Mouse (Mus musculus): ENCODE data around the gene Fto.
A peak's percentile ranks its signal among the peaks of the same experiment; 100 is the strongest.

The Fto gene

GRCm38 (mm10) chr8:91448667-91449329 is 135.5 kb downstream of the Fto start:
- DNase-seq (ENCODE audit: low spot score in 2 of 2), result no peak

GRCm38 (mm10) chr8:91454926-91455325 is 141.6 kb downstream of the Fto start:
- no peak for DNase-seq (ENCODE audit: low spot score in 2 of 2)

- no peak for DNase-seq (ENCODE audit: low spot score in 2 of 2)
Measured at GRCm38 (mm10) chr8:91455591-91455990, 142.3 kb downstream of the Fto start.

- DNase-seq (ENCODE audit: low spot score in 2 of 2), result no peak
Measured at GRCm38 (mm10) chr8:91458016-91458415, 144.7 kb downstream of the Fto start.

- DNase-seq (ENCODE audit: low spot score in 2 of 2), result no peak
Measured at GRCm38 (mm10) chr8:91460965-91461364, 147.6 kb downstream of the Fto start.

GRCm38 (mm10) chr8:91463757-91464156 is 150.4 kb downstream of the Fto start:
- no peak for DNase-seq (ENCODE audit: low spot score in 2 of 2)

GRCm38 (mm10) chr8:91467463-91467862 is 154.1 kb downstream of the Fto start:
- DNase-seq (ENCODE audit: low spot score in 2 of 2), result no peak

- DNase-seq (ENCODE audit: low spot score in 2 of 2), result no peak
Measured at GRCm38 (mm10) chr8:91467881-91468534, 154.7 kb downstream of the Fto start.

- no peak for DNase-seq (ENCODE audit: low spot score in 2 of 2)
Measured at GRCm38 (mm10) chr8:91469441-91469840, 156.1 kb downstream of the Fto start.

- DNase-seq (ENCODE audit: low spot score in 2 of 2), result no peak
Measured at GRCm38 (mm10) chr8:91474731-91475279, 161.5 kb downstream of the Fto start.

GRCm38 (mm10) chr8:91476988-91477387 is 163.7 kb downstream of the Fto start:
- no peak for DNase-seq (ENCODE audit: low spot score in 2 of 2)

GRCm38 (mm10) chr8:91477471-91477870 is 164.1 kb downstream of the Fto start:
- DNase-seq (ENCODE audit: low spot score in 2 of 2), result no peak

- DNase-seq (ENCODE audit: low spot score in 2 of 2), result no peak
Measured at GRCm38 (mm10) chr8:91482511-91482910, 169.2 kb downstream of the Fto start.

GRCm38 (mm10) chr8:91486394-91486793 is 173.1 kb downstream of the Fto start:
- no peak for DNase-seq (ENCODE audit: low spot score in 2 of 2)

- DNase-seq (ENCODE audit: low spot score in 2 of 2), result no peak
Measured at GRCm38 (mm10) chr8:91487456-91487855, 174.1 kb downstream of the Fto start.

GRCm38 (mm10) chr8:91488086-91488783 is 174.9 kb downstream of the Fto start:
- DNase-seq (ENCODE audit: low spot score in 2 of 2), result peak; percentile 32 to 68

- no peak for DNase-seq (ENCODE audit: low spot score in 2 of 2)
Measured at GRCm38 (mm10) chr8:91488784-91489450, 175.6 kb downstream of the Fto start.

GRCm38 (mm10) chr8:91490065-91490464 is 176.7 kb downstream of the Fto start:
- DNase-seq (ENCODE audit: low spot score in 2 of 2), result no peak

- DNase-seq (ENCODE audit: low spot score in 2 of 2), result no peak
Measured at GRCm38 (mm10) chr8:91493373-91493772, 180.0 kb downstream of the Fto start.

GRCm38 (mm10) chr8:91494501-91495259 is 181.4 kb downstream of the Fto start:
- no peak for DNase-seq (ENCODE audit: low spot score in 2 of 2)

- DNase-seq (ENCODE audit: low spot score in 2 of 2), result no peak
Measured at GRCm38 (mm10) chr8:91495260-91495601, 181.9 kb downstream of the Fto start.
